Mouse (Mus musculus): ENCODE measurements at regions not wholly inside any gene's neighbourhood (a gene's known extent, or its start where the extent isn't known, plus 50 kb on each side); places are given as distances from the start of the nearest gene placed in this dataset.

DNA sequence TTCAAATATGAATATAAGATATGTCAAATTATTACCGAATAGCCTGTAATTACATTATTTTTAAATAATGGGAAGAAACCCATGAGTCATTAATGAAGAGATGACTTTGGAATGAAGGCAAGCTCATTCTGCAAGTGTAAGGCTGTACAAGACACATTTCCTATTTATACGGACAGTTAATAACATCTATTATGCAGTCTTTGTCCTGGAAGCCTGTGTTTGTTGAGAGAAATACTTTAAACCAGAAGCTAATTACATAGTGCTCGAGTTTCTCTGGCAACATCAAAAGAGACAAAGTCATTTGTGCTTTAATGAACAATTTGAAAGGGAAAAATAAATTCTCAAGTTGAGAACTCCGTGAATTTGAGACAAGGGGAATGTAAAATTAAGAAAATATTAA lies 242.5 kb upstream of the BC052040 start:
- Histone ChIP-seq H3K27ac (no peak overlapping the region), H3K4me3 (no peak overlapping the region), H3K36me3 (no peaks in the 10 kb centered on the region), H3K27me3 (ENCODE audit: insufficient read depth, poor library complexity, severe bottlenecking) (peaks cover 14% of the 10 kb centered on the region; the same call in 1 of the 2 replicates), H3K4me1 (replicated peaks) (peaks cover 6% of the 10 kb centered on the region; the same call in 1 of the 2 replicates), H3K9me3 (no peaks in the 10 kb centered on the region)
- WGBS: 78% methylated on average over 4 of the region's 4 CpGs
- DNase-seq (ENCODE audit: low spot score): no peak

GRCm38 (mm10) chr2:115342360-115342759 lies 239.2 kb upstream of the BC052040 start:
- no peak for DNase-seq (ENCODE audit: low spot score)
- Histone ChIP-seq H3K9me3 (no peaks in the 10 kb centered on the region), H3K27me3 (ENCODE audit: insufficient read depth, poor library complexity, severe bottlenecking) (0 out of 2 replicates have a peak, but pooled peaks cover 13% of the 10 kb centered on the region), H3K4me1 (replicated peaks) (peaks cover 6% of the 10 kb centered on the region; the same call in 1 of the 2 replicates), H3K27ac (no peak overlapping the region), H3K36me3 (no peaks in the 10 kb centered on the region), H3K4me3 (no peak overlapping the region)
- 88% methylated on average over 14 of the region's 14 CpGs for WGBS

- Histone ChIP-seq H3K36me3 (no peaks in the 10 kb centered on the region), H3K27me3 (ENCODE audit: insufficient read depth, poor library complexity, severe bottlenecking) (0 out of 2 replicates have a peak, but pooled peaks cover 5% of the 10 kb centered on the region), H3K4me1 (replicated peaks) (no peaks in the 10 kb centered on the region), H3K27ac (no peak overlapping the region), H3K9me3 (no peaks in the 10 kb centered on the region), H3K4me3 (no peak overlapping the region)
- DNase-seq (ENCODE audit: low spot score): no peak
- WGBS: 78% methylated on average over 6 of the region's 6 CpGs
Observed at GRCm38 (mm10) chr2:115346551-115346950, 235.0 kb upstream of the BC052040 start.

DNA sequence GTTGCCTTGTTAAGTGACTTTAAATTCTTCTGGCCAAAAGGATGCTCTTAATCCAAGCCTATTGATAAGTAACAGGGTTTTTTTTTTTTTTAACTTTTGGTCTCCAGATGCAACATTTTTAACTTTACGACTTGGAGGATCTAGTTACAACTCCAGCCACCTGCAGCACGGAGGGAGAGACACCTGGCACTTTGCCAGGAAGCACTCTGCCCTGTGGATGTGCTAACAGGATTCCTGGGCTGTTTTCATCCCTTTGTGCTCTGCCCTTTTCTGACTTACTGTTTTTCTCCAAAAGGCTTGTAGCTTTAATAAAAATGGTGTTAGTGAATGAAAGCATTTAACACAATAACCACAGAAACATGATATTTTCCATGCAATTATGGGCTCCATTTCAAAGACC lies 233.3 kb upstream of the BC052040 start:
- Histone ChIP-seq H3K4me3 (no peak overlapping the region), H3K27ac (no peak overlapping the region), H3K27me3 (ENCODE audit: insufficient read depth, poor library complexity, severe bottlenecking) (0 out of 2 replicates have a peak, but pooled peaks cover 5% of the 10 kb centered on the region), H3K36me3 (no peaks in the 10 kb centered on the region), H3K9me3 (no peaks in the 10 kb centered on the region), H3K4me1 (replicated peaks) (no peaks in the 10 kb centered on the region)
- no peak for DNase-seq (ENCODE audit: low spot score)
- WGBS: 46% methylated on average over 2 of the region's 2 CpGs

GRCm38 (mm10) chr2:115371072-115371471 lies 210.4 kb upstream of the BC052040 start:
- Histone ChIP-seq H3K36me3 (no peaks in the 10 kb centered on the region), H3K9me3 (no peaks in the 10 kb centered on the region), H3K27ac (no peak overlapping the region), H3K27me3 (ENCODE audit: insufficient read depth, poor library complexity, severe bottlenecking) (no peaks in the 10 kb centered on the region), H3K4me1 (replicated peaks) (peaks cover 3% of the 10 kb centered on the region; the same call in 1 of the 2 replicates), H3K4me3 (no peak overlapping the region)
- 82% methylated on average over 6 of the region's 6 CpGs for WGBS
- no peak for DNase-seq (ENCODE audit: low spot score)

- H3K27me3 ChIP-seq (ENCODE audit: insufficient read depth, poor library complexity, severe bottlenecking): no peaks in the 10 kb centered on the region
- no peaks in the 10 kb centered on the region for H3K9me3 ChIP-seq
- DNase-seq (ENCODE audit: low spot score): no peak
- H3K4me3 ChIP-seq: no peak overlapping the region
- no peaks in the 10 kb centered on the region for H3K4me1 ChIP-seq (replicated peaks)
- H3K36me3 ChIP-seq: no peaks in the 10 kb centered on the region
- whole genome bisulfite sequencing: 91% methylated on average over 5 of the region's 5 CpGs
- H3K27ac ChIP-seq: no peak overlapping the region
Observed at GRCm38 (mm10) chr2:115375336-115375735, 206.2 kb upstream of the BC052040 start.

DNA sequence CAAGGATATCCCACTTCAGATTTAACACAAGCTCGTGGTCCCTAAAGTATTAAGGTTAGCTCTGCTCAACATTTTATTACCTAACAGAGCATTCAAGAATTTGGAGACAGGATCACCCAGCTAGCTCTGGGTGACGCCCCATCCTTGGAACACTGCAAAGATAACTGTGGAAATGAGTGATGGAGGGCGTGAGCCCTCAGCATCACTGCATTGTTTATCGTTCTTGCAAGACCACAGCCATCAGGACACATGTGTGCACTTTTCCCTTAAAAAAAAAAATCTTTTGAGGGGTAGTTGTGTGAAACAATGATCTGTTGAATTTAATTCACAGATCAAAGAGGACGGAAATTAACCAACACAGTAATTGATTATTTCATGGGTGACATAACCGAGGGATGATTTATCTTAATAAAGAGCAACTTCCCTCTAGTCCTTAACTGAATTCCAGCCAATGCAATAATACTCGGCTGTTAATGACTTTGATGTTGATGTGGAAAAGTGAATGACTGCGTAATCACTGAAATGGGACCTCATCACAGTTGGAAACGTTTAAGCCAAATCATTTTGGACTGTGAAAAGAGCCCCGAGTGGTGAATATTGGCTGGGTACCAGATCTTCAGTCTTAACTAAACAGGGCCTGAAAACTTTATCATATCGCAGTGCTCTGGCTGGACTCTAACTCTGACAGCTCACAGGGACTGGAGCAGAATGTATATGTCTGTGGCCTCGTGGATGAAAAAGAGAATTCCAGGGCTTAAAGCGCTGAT lies 196.9 kb upstream of the BC052040 start:
- no peaks in the 10 kb centered on the region for H3K9me3 ChIP-seq
- DNase-seq (ENCODE audit: low spot score): no peak
- peaks cover 18% of the 10 kb centered on the region for H3K4me1 ChIP-seq (replicated peaks)
- H3K36me3 ChIP-seq: no peaks in the 10 kb centered on the region
- no peak overlapping the region for H3K4me3 ChIP-seq
- no peak overlapping the region for H3K27ac ChIP-seq
- H3K27me3 ChIP-seq (ENCODE audit: insufficient read depth, poor library complexity, severe bottlenecking): no peaks in the 10 kb centered on the region
- WGBS: 68% methylated on average over 13 of the region's 13 CpGs

DNA sequence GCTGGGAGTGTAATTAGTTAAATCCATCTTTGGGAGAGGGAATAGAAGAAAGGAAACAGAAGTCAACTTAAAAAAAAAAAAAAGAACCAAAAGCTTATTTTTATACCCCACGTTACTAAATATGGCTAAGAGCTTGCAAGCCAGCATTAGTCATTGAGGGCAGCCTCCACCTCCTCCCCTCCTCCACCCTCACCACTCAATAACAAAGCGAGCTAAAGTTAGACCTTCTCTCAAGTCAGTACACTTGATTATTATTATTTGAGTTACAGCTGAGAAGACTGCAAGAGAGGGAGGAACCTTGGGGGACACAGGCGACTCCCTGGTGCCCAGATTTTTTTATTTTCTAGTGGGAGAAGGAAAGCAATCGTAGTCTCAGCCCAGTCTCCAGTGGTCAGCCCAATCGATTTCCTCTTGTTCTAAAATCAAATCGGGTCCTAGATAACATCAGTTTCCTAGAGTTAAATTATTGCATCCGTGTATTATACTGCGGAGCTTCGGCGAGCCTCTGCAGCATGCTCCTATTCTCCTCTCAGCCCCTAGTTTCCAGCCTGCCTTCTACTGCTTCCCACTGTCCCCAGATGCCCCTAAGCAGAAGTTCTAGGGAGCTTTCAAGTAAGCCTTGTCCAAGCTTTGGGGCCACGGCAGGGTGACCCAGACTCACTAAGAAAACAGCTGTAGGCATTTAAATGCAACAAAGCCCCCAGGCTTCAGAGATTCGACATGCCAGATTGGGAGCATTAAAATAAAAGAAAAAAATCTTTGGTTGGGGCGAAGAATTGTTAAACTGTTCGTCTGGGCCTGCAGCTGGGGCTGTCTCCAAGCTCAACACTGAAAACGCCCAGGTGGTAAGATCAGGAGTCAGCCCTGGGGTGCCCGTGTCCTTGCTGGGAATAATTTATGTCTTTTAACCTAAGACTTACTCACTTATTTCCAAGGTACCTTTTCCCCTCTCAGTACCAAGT lies 196.0 kb upstream of the BC052040 start:
- Histone ChIP-seq H3K27me3 (ENCODE audit: insufficient read depth, poor library complexity, severe bottlenecking) (no peaks in the 10 kb centered on the region), H3K27ac (peak overlapping the region; percentile 42), H3K4me3 (no peak overlapping the region), H3K4me1 (replicated peaks) (peaks cover 18% of the 10 kb centered on the region), H3K9me3 (no peaks in the 10 kb centered on the region), H3K36me3 (no peaks in the 10 kb centered on the region)
- WGBS: 55% methylated on average over 16 of the region's 16 CpGs
- peak; percentile 23 for DNase-seq (ENCODE audit: low spot score)

GRCm38 (mm10) chr2:115391575-115391974 lies 189.9 kb upstream of the BC052040 start:
- 74% methylated on average over 7 of the region's 7 CpGs for WGBS
- H3K4me3 ChIP-seq: no peak overlapping the region
- no peaks in the 10 kb centered on the region for H3K27me3 ChIP-seq (ENCODE audit: insufficient read depth, poor library complexity, severe bottlenecking)
- H3K9me3 ChIP-seq: no peaks in the 10 kb centered on the region
- no peak overlapping the region for H3K27ac ChIP-seq
- no peaks in the 10 kb centered on the region for H3K4me1 ChIP-seq (replicated peaks)
- H3K36me3 ChIP-seq: no peaks in the 10 kb centered on the region
- DNase-seq (ENCODE audit: low spot score): no peak

DNA sequence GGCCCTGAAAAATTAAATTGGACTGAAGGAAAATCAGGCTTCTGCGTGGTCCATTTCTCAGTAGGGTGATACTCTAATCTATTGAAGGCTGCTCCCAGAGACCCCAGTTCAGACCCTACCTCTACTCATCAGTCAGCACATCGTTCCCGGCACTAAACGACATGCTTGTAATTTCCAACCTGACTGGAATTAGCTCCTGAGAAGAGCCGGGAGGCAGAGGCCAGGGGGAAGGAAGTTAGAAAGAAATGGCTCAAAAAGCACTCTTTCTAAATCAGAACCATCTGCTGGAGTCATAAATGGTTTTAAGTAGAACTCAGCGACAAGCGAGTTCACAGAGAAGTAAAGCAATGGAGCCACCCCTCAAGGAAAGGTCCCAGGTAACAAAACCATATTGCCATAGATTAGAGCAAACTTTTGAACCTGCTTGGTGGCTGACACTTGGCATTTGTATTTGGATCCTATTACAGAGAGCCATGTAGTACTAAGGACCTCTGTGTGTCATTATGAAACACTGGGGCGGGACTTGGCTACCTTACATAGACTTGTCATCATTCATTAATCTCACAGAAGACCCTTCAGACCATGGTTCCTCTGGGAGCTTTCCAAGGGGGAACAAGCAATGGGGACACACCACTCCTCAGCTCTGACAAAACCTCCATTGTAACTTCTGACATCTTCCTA lies 189.3 kb upstream of the BC052040 start:
- Histone ChIP-seq H3K9me3 (no peaks in the 10 kb centered on the region), H3K27ac (no peak overlapping the region), H3K4me3 (no peak overlapping the region), H3K36me3 (no peaks in the 10 kb centered on the region), H3K27me3 (ENCODE audit: insufficient read depth, poor library complexity, severe bottlenecking) (no peaks in the 10 kb centered on the region), H3K4me1 (replicated peaks) (no peaks in the 10 kb centered on the region)
- DNase-seq (ENCODE audit: low spot score): peak; percentile 23
- WGBS: 70% methylated on average over 8 of the region's 8 CpGs

GRCm38 (mm10) chr2:115394091-115394490 lies 187.4 kb upstream of the BC052040 start:
- no peak overlapping the region for H3K27ac ChIP-seq
- H3K36me3 ChIP-seq: no peaks in the 10 kb centered on the region
- no peaks in the 10 kb centered on the region for H3K27me3 ChIP-seq (ENCODE audit: insufficient read depth, poor library complexity, severe bottlenecking)
- no peak overlapping the region for H3K4me3 ChIP-seq
- no peak for DNase-seq (ENCODE audit: low spot score)
- 55% methylated on average over 4 of the region's 4 CpGs for WGBS
- H3K9me3 ChIP-seq: no peaks in the 10 kb centered on the region
- no peaks in the 10 kb centered on the region for H3K4me1 ChIP-seq (replicated peaks)

- no peak overlapping the region for H3K27ac ChIP-seq
- WGBS: 93% methylated on average over 4 of the region's 4 CpGs
- H3K4me3 ChIP-seq: no peak overlapping the region
- H3K9me3 ChIP-seq: no peaks in the 10 kb centered on the region
- no peaks in the 10 kb centered on the region for H3K27me3 ChIP-seq (ENCODE audit: insufficient read depth, poor library complexity, severe bottlenecking)
- H3K4me1 ChIP-seq (replicated peaks): no peaks in the 10 kb centered on the region
- H3K36me3 ChIP-seq: no peaks in the 10 kb centered on the region
- DNase-seq (ENCODE audit: low spot score): no peak
Observed at GRCm38 (mm10) chr2:115398550-115398949, 183.0 kb upstream of the BC052040 start.

Data from hindbrain, embryonic 10.5 days (tissue).